Comparison of ENCODE assay signal across 8 mouse cellular contexts in genomic region chr2:102901828-102902223, GRCm38 (mm10). TPM values are rescaled to one million over a fixed set of nuclear protein-coding genes. Genes with fewer than 3 reads are reported as not detected.
DNase-seq lines count a peak whose midpoint lies in the region; ATAC-seq lines count a peak whose summit lies in the region.

No protein-coding gene starts in this region.

- H3K9ac ChIP-seq in heart, embryonic 14.5 days (ENCODE audit: low read length), result peak overlapping the region; percentile 82
- no peak overlapping the region for H3K9ac ChIP-seq in hindbrain, embryonic 14.5 days
- H3K9ac ChIP-seq in midbrain, embryonic 12.5 days (replicated peaks), result no peak overlapping the region

- peak overlapping the region; percentile 68 to 86 for H3K4me3 ChIP-seq in heart, embryonic 14.5 days (ENCODE audit: control insufficient read depth in 1 of 2, insufficient read depth in 1 of 2, low read depth in 1 of 2, low read length in 2 of 2)
- peak overlapping the region; percentile 24; the same call in 1 of the 2 replicates for H3K4me3 ChIP-seq in hindbrain, embryonic 14.5 days (replicated peaks; ENCODE audit: low read length)
- peak overlapping the region; percentile 40 for H3K4me3 ChIP-seq in midbrain, embryonic 12.5 days

- H3K27ac ChIP-seq in heart, embryonic 14.5 days (replicated peaks in 1 of 2; ENCODE audit: control insufficient read depth in 1 of 2, insufficient read depth in 1 of 2, low read depth in 2 of 2, low read length in 2 of 2), result peak overlapping the region; percentile 58 to 83; a peak in 3 of 4 replicates
- no peak overlapping the region for H3K27ac ChIP-seq in hindbrain, embryonic 14.5 days
- no peak overlapping the region for H3K27ac ChIP-seq in midbrain, embryonic 12.5 days (replicated peaks)

- WGBS in heart, embryonic 14.5 days, result 17% methylated on average over 3 of the region's 3 CpGs
- WGBS in hindbrain, embryonic 14.5 days, result 19% methylated on average over 3 of the region's 3 CpGs
- 6% methylated on average over 3 of the region's 3 CpGs for WGBS in midbrain, embryonic 12.5 days

- no peaks in the 10 kb centered on the region for H3K9me3 ChIP-seq in heart, embryonic 14.5 days (ENCODE audit: control insufficient read depth, low read length)
- H3K9me3 ChIP-seq in hindbrain, embryonic 14.5 days (ENCODE audit: control insufficient read depth, low read length), result no peaks in the 10 kb centered on the region
- H3K9me3 ChIP-seq in midbrain, embryonic 12.5 days, result no peaks in the 10 kb centered on the region

- DNase-seq in heart, adult 11 months, result no peak
- DNase-seq in NIH3T3 (ENCODE audit: low read depth), result peak; percentile 59
- no peak for DNase-seq in hindbrain, embryonic 14.5 days (ENCODE audit: low spot score)
- DNase-seq in thymus, postnatal 0 days (ENCODE audit: low spot score), result no peak
- DNase-seq in thymus, postnatal 14 days, result no peak
- DNase-seq in layer of hippocampus, adult 11-12 months (ENCODE audit: low spot score), result no peak

- no peaks in the 10 kb centered on the region for H3K27me3 ChIP-seq in heart, embryonic 14.5 days (ENCODE audit: control insufficient read depth, insufficient read depth, low read length)
- H3K27me3 ChIP-seq in hindbrain, embryonic 14.5 days (ENCODE audit: control insufficient read depth, insufficient read depth, low read length), result 0 out of 2 replicates have a peak, but pooled peaks cover 9% of the 10 kb centered on the region
- H3K27me3 ChIP-seq in midbrain, embryonic 12.5 days, result peaks cover 35% of the 10 kb centered on the region

- H3K36me3 ChIP-seq in heart, embryonic 14.5 days (ENCODE audit: control insufficient read depth, insufficient read depth, low read length), result no peaks in the 10 kb centered on the region
- H3K36me3 ChIP-seq in hindbrain, embryonic 14.5 days (replicated peaks; ENCODE audit: control insufficient read depth, insufficient read depth), result no peaks in the 10 kb centered on the region
- no peaks in the 10 kb centered on the region for H3K36me3 ChIP-seq in midbrain, embryonic 12.5 days

- ATAC-seq in heart, embryonic 14.5 days (ENCODE audit: insufficient number of reproducible peaks, insufficient read depth, low FRiP score, low read depth), result no peak
- no peak for ATAC-seq in hindbrain, embryonic 14.5 days (ENCODE audit: low FRiP score)
- no peak for ATAC-seq in midbrain, embryonic 12.5 days (ENCODE audit: low FRiP score, low read depth)

- peaks cover 13 to 32% of the 10 kb centered on the region in 2 experiments for H3K4me1 ChIP-seq in heart, embryonic 14.5 days (ENCODE audit: control insufficient read depth in 2 of 2, insufficient read depth in 2 of 2, low read length in 2 of 2)
- peaks cover 4% of the 10 kb centered on the region; the same call in 1 of the 2 replicates for H3K4me1 ChIP-seq in hindbrain, embryonic 14.5 days (replicated peaks; ENCODE audit: control insufficient read depth, insufficient read depth, low read length)
- H3K4me1 ChIP-seq in midbrain, embryonic 12.5 days, result peaks cover 14% of the 10 kb centered on the region

- peak overlapping the region; percentile 83 for H3K4me2 ChIP-seq in heart, embryonic 14.5 days (ENCODE audit: low read length)
- H3K4me2 ChIP-seq in hindbrain, embryonic 14.5 days (replicated peaks), result peak overlapping the region; percentile 46; the same call in 1 of the 2 replicates
- peak overlapping the region; percentile 68 for H3K4me2 ChIP-seq in midbrain, embryonic 12.5 days (replicated peaks)

RNA-seq across cellular contexts. Expression of gene Cd44, which starts 0.4 kb away (rescaled TPM):
- polyA plus RNA-seq in heart, embryonic 14.5 days (2014; fragmentation: Nextera tagmentation; extraction: Ambion mirVana), result 22.9 and 24.3 TPM in 2 replicates
- 4.7 and 5.2 TPM in 2 replicates for polyA plus RNA-seq in hindbrain, embryonic 14.5 days (2014; fragmentation: Nextera tagmentation; extraction: Ambion mirVana)
- 3.0 TPM in 2 replicates for polyA plus RNA-seq in midbrain, embryonic 12.5 days (2016; fragmentation: Nextera tagmentation; extraction: Ambion mirVana)
- polyA plus RNA-seq in thymus, postnatal 0 days (2015; fragmentation: Nextera tagmentation; extraction: Ambion mirVana), result 10.5 and 11.6 TPM in 2 replicates

Comparison
In these comparisons a context has a peak if more than half of its experiments do, and no peak if none do; other contexts are left out.
1. H3K27ac ChIP-seq: peak in heart, embryonic 14.5 days (2 of 2); none in hindbrain, embryonic 14.5 days (single experiment) and midbrain, embryonic 12.5 days (single experiment).
2. H3K4me3 ChIP-seq: peak in every context shown above with its lines; median percentile 77 in heart, embryonic 14.5 days; 40 in midbrain, embryonic 12.5 days; 24 in hindbrain, embryonic 14.5 days.
3. Peak in every context shown above with its lines, with median percentiles within 50 percentile points of each other: H3K4me2 ChIP-seq.